Mouse (Mus musculus) large intestine, adult 2 months (tissue): ENCODE results near the gene Chd4. TPM values are rescaled to one million over a fixed set of nuclear protein-coding genes. Genes with fewer than 3 reads are reported as not detected.

Experiments used
- DNase-seq: peaks from one replicate; pipeline ENCODE4 v3.0.0-alpha.2; 2012; ENCODE audit warnings: low read depth, low spot score
- WGBS: fragments of 180-500 bp; shearing (Covaris S2); methylation state at CpG from one replicate; pipeline ENCODE4 v1.1.7; 2018; 5-methylcytosine and 5-hydroxymethylcytosine counted together
- polyA plus RNA-seq: library from polyadenylated mRNA; depleted of rRNA; stranded (reverse); fragments of >200 nt; gene quantifications from 2 replicates; pipeline ENCODE4 v1.2.3, GENCODE M21; 2012

Gene Chd4
- polyA plus RNA-seq, 1 experiment: 22.4 TPM

DNA sequence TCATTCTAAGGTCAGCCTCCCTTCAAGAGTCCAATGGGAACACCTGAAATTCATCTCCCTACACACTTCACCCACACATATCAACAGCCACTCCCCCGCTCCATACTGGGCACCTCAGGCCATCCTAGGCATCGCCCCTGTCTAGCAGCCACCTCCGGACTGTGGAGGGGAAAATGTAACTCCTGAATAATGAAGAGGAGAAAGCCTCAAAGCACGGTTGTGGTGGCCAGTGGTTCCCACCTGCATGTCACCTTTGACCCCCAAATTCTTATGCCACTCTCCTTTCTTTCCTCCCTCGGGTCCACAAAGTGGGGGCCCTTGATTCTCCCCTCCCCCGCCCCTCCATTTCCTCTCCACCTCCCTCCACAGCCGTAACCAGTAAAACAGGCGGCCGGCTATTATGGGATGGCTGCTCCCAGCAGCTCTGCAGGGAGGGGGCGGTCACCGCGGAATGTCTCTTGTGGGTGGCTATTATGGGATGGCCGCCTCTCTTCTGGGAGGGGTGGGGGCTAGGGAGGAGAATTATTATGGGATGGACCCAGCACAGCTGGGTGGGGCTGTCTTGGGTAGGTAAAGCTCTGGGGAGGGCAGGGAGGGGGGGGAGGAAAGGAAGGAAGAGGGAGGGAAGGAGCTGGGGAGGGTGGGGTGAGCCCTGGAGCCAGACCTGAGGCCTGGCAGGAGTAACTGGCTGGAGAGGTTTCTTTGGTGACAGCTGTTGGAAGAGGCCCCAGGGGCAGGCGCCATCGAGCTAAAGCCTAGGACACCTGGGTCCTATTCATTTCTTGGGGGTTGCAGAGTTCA is 6.1 kb upstream of the Chd4 start:
- DNase-seq: no peak

DNA sequence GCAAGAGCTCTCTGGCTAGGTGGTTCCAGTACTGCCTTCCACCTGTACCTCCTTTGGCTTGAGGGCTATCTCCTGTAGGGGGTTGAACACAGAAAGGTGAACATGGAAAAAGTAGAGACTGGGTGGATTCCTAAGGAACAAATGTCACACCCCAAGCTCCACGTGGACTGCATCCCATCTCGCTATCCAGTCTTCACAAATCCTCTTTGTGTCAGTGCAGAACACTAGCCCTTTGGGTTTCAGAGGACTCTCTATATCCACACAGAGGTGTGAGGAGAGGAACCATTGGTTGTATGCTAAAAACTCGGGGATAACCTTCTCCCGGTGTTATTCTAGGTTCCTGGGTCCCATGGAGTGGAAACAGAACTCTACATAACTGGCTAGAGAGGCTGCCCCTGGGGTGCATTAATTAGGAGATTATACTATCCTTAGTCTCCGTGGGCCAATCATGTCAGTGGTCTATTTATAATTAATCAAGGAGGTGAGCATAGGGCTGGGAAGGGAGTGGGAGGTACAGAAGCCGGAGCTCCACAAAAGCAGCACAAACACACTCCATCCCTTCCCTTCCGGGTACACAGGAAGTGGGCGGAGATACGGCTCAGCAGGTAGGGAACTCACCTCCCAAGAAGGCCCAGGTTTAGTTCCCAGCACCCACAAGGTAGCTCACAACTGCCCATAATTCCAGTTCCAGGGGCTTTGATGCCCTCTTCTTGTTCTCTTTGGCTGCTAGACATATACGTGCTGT is 5.3 kb upstream of the Chd4 start:
- 44% methylated on average over 10 of the region's 10 CpGs for WGBS

More for the DNA sequence above, 6.1 kb upstream of the Chd4 start:
- under 1% methylated on average over 15 of the region's 15 CpGs for WGBS

DNA sequence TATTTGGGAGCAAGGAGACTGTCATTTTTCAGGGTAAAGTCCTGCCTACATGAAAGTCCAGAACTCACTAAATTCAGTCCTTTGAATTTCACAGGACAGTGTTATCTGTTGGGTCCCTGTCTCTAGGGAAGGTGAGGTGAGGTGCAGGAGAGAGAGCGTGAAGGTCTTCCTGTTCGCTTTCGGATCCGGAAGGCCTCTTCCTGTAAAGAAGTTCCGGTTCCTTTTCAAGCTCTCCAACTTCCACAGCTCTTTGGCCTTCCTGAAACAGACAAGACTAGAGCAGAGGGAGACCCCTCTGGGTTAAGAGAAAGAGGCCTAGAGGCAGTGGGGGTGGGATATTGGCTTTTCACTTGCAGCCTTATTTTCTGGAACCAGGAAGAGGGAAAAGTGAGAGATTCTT is 3.4 kb upstream of the Chd4 start:
- no peak for DNase-seq
- WGBS: 79% methylated on average over 5 of the region's 5 CpGs

More for the DNA sequence above, 5.3 kb upstream of the Chd4 start:
- DNase-seq: no peak

GRCm38 (mm10) chr6:125094843-125095242 is 938 bp upstream of the Chd4 start:
- 33% methylated on average over 3 of the region's 3 CpGs for WGBS

GRCm38 (mm10) chr6:125096279-125096596 is 457 bp downstream of the Chd4 start:
- DNase-seq: no peak
- 2% methylated on average over 22 of the region's 32 CpGs for WGBS

More at GRCm38 (mm10) chr6:125094843-125095242, 938 bp upstream of the Chd4 start:
- DNase-seq: no peak

DNA sequence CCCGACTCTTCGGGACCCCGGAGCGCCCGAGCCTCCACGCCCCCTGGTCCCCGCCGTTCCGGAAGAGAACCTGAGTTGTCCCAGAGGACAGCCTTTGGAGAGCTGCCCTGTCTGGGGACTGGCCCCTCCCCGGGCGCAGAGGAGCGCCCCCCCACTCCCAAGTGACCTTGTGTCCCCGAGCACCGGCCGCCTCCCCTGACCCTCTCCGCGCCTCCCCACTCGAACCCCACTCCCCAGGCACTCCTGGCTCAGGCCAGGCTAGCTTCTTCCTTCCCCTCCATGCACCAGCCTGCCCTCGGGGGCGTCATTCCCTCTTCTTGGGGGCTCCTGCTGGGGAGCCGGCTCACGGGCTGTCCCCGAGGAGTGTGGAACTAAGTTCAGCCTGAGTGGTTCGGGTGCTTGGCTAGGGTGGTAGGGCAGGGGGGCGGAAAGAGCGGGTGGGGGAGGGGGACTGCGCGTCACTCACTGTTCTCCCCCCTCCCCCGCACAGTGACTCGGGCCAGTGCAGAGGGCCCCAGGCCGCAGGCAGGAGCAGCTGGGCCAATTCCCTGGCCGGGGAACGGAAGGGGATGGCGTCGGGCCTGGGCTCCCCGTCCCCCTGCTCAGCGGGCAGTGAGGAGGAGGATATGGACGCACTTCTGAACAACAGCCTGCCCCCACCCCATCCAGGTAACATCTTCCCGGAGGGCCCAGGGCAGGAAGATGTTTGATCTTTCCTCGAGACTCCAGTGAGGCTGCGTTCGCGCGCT is 990 bp downstream of the Chd4 start:
- no peak for DNase-seq
- under 1% methylated on average over 44 of the region's 44 CpGs for WGBS

GRCm38 (mm10) chr6:125097346-125097689 is 1.5 kb downstream of the Chd4 start:
- no peak for DNase-seq
- under 1% methylated on average over 12 of the region's 12 CpGs for WGBS

GRCm38 (mm10) chr6:125097951-125098350 is 2.2 kb downstream of the Chd4 start:
- DNase-seq: no peak
- WGBS: 25% methylated on average over 8 of the region's 8 CpGs

DNA sequence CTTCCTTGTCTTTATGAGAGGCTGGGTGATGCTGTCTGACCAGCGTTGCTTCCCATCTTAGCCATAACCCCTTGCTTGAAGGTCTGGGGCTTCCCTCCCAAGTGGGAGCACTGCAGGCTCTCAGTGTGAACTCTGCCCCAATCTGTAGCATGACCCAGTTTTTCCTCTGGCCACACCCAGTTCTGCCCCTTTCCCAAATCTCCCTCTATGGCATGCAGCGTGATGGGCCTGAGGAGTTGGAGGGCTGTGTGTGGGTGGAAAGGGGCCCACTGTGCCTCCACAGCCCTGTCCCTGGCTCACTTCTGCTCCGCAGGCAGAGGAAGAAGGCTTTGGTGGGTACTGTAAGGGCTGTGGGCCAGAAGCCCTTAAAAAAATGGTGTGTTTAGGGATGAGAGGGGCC is 2.7 kb downstream of the Chd4 start:
- WGBS: 39% methylated on average over 3 of the region's 3 CpGs
- DNase-seq: no peak

- WGBS: 29% methylated on average over 5 of the region's 5 CpGs
- no peak for DNase-seq
Measured at GRCm38 (mm10) chr6:125099421-125099971, 3.7 kb downstream of the Chd4 start.

- no peak for DNase-seq
- 89% methylated on average over 9 of the region's 9 CpGs for WGBS
Measured at GRCm38 (mm10) chr6:125101444-125101843, 5.7 kb downstream of the Chd4 start.

- DNase-seq: no peak
- WGBS: 82% methylated on average over 4 of the region's 4 CpGs
Measured at GRCm38 (mm10) chr6:125104223-125104622, 8.4 kb downstream of the Chd4 start.

DNA sequence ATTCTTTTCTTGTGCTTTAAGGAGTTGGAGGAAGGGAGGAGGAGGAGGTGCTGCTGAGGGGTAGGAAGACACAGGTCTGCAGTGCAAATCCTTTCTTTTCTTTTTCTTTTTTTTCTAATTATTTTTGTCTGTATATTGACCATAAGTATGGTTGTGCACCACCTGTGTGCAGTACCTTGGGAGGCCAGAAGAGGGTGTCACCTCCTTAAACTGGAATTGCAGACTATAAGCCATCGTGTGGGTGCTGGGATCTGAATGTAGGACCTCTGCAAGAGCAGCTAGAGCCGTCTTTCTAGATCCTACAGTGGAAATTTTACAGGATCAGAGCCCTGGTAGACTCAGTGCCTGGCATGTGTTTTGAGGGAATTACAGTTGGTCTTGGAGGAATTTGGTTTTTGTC is 11.9 kb downstream of the Chd4 start:
- WGBS: 99% methylated on average over 2 of the region's 2 CpGs
- no peak for DNase-seq

DNA sequence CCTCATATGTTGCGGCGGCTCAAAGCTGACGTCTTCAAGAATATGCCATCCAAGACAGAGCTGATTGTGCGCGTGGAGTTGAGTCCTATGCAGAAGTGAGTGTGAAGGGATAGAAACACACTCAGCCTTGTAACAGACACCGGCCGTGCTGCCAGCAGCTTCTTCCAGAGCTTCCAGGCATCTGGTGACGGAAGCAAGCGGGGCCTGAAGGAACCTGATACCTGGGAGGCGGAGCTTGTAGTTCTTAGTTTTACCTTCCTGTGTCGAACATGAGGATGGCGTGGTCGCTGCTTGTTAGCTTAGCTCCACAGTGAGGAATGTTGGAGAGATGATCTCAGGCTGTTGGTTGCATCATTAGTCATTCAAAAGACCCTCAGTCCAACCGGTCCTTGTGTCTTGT is 13.6 kb downstream of the Chd4 start:
- DNase-seq: no peak
- 87% methylated on average over 14 of the region's 14 CpGs for WGBS

- no peak for DNase-seq
- WGBS: 89% methylated on average over 7 of the region's 7 CpGs
Measured at GRCm38 (mm10) chr6:125110927-125111326, 15.1 kb downstream of the Chd4 start.

GRCm38 (mm10) chr6:125112553-125112952 is 16.8 kb downstream of the Chd4 start:
- 88% methylated on average over 11 of the region's 11 CpGs for WGBS

DNA sequence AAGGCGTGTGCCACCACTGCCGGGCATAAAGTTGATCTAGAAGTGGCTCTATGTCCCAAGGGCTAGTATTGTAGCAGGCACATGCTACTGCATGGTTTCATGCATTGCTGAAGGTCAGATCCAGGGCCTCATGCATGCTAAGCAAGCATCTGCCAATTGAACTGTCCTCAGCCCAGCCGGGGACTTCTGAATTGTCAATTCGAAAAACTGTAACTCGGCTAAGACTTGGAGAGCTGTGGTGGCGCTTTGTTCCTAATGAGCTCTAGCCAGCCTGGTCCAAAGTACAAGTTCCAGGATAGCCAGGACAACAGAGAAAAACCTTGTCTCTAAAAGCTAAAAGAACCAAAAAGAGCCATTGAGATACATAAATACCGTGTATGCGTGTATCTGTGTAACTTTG is 23.6 kb downstream of the Chd4 start:
- DNase-seq: no peak
- 87% methylated on average over 8 of the region's 8 CpGs for WGBS

More at GRCm38 (mm10) chr6:125112553-125112952, 16.8 kb downstream of the Chd4 start:
- DNase-seq: no peak

GRCm38 (mm10) chr6:125128724-125129123 is 32.9 kb downstream of the Chd4 start:
- WGBS: 88% methylated on average over 12 of the region's 12 CpGs
- no peak for DNase-seq

GRCm38 (mm10) chr6:125129710-125130402 is 34.1 kb downstream of the Chd4 start:
- WGBS: 91% methylated on average over 20 of the region's 20 CpGs
- no peak for DNase-seq
